Mouse (Mus musculus): ENCODE measurements around the gene Serpinf1. TPM values are rescaled to one million over a fixed set of nuclear protein-coding genes. Genes with fewer than 3 reads are reported as not detected.

Serpinf1 gene
- polyA plus RNA-seq, 1 experiment from 2014 or later: 34.7 TPM

DNA sequence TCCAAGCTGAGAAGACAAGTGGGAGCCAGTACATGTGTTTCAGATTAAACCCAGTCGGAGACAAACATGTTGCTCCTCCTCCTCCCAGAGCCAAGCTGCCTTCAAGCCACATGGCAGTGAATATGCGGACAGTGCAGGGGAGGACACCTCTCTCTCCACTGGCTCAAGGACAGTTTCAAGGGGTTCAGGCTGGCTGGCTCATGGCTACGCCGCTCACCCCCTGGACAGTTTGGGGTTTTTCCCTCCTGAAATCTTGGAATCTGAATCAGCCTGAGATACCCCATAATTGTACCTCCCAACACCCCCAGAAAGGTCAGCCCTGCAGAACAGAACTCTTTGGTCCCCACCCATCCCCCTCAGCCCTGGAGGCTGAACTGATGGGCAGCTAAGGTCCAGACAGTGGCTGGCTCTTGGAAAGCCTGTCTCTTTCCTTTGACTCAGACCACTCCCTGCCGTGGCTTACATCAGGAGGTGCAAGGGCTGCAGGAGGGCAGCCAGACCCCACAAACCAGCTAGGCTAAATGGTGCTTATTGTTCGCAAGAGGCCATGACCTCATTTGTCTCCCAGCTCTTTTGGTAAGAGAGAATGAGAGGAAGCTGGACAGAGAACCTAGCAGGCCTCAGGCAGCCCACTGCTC lies 1.0 kb downstream of the Serpinf1 start:
- H3K27me3 ChIP-seq: no peaks in the 10 kb centered on the region
- H3K9ac ChIP-seq: no peak overlapping the region
- no peak overlapping the region for H3K27ac ChIP-seq
- H3K9me3 ChIP-seq (replicated peaks): no peaks in the 10 kb centered on the region
- peaks cover 16% of the 10 kb centered on the region for H3K4me1 ChIP-seq (replicated peaks)
- H3K36me3 ChIP-seq: no peaks in the 10 kb centered on the region
- WGBS: 46% methylated on average over 6 of the region's 6 CpGs
- peak overlapping the region; percentile 54 for H3K4me2 ChIP-seq
- peak overlapping the region; percentile 40 for H3K4me3 ChIP-seq
- no peak for ATAC-seq (replicated peaks; ENCODE audit: insufficient number of reproducible peaks, insufficient read depth, low FRiP score, low read depth)

- Histone ChIP-seq H3K9me3 (replicated peaks) (no peaks in the 10 kb centered on the region), H3K27ac (no peak overlapping the region), H3K4me1 (replicated peaks) (peaks cover 16% of the 10 kb centered on the region), H3K27me3 (no peaks in the 10 kb centered on the region), H3K4me3 (no peak overlapping the region), H3K9ac (no peak overlapping the region), H3K4me2 (0 out of 2 replicates have a peak overlapping the region, but pooled peaks have one; percentile 54), H3K36me3 (no peaks in the 10 kb centered on the region)
- ATAC-seq (replicated peaks; ENCODE audit: insufficient number of reproducible peaks, insufficient read depth, low FRiP score, low read depth): no peak
- WGBS: 46% methylated on average over 5 of the region's 5 CpGs
Observed at GRCm38 (mm10) chr11:75420810-75421374, 1.6 kb downstream of the Serpinf1 start.

DNA sequence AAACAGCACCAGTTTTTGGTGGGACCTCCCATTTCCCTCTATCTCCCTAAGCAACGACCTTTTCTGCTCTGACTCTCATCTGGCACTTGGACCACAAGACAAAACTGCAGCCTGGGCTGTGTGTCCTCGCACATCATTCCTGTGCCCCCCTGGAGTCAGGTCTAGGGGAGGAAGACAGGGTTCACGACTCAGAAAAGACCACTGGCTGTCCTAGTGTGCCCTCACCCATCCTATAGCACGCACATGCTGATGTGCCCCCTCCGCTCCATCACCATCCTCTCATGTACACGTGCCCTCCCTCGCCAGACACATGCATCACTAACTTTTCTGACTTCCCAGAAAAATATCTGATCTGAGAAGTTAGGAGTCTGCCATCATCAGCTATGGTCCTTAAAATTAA lies 2.5 kb downstream of the Serpinf1 start:
- no peak for ATAC-seq (replicated peaks; ENCODE audit: insufficient number of reproducible peaks, insufficient read depth, low FRiP score, low read depth)
- H3K4me3 ChIP-seq: no peak overlapping the region
- WGBS: 77% methylated on average over 7 of the region's 7 CpGs
- no peaks in the 10 kb centered on the region for H3K27me3 ChIP-seq
- no peak overlapping the region for H3K27ac ChIP-seq
- no peak overlapping the region for H3K9ac ChIP-seq
- H3K36me3 ChIP-seq: no peaks in the 10 kb centered on the region
- no peak overlapping the region for H3K4me2 ChIP-seq
- no peaks in the 10 kb centered on the region for H3K9me3 ChIP-seq (replicated peaks)
- peaks cover 18% of the 10 kb centered on the region for H3K4me1 ChIP-seq (replicated peaks)

- H3K4me2 ChIP-seq: no peak overlapping the region
- H3K4me1 ChIP-seq (replicated peaks): 0 out of 2 replicates have a peak, but pooled peaks cover 2% of the 10 kb centered on the region
- H3K9ac ChIP-seq: no peak overlapping the region
- H3K36me3 ChIP-seq: no peaks in the 10 kb centered on the region
- no peak for ATAC-seq (replicated peaks; ENCODE audit: insufficient number of reproducible peaks, insufficient read depth, low FRiP score, low read depth)
- H3K9me3 ChIP-seq (replicated peaks): no peaks in the 10 kb centered on the region
- WGBS: 72% methylated on average over 13 of the region's 13 CpGs
- no peak overlapping the region for H3K4me3 ChIP-seq
- no peaks in the 10 kb centered on the region for H3K27me3 ChIP-seq
- H3K27ac ChIP-seq: no peak overlapping the region
Observed at GRCm38 (mm10) chr11:75415994-75416393, 6.5 kb downstream of the Serpinf1 start.

GRCm38 (mm10) chr11:75415096-75415495 lies 7.4 kb downstream of the Serpinf1 start:
- ATAC-seq (replicated peaks; ENCODE audit: insufficient number of reproducible peaks, insufficient read depth, low FRiP score, low read depth): no peak
- WGBS: 42% methylated on average over 7 of the region's 7 CpGs

GRCm38 (mm10) chr11:75410591-75410990 lies 11.9 kb downstream of the Serpinf1 start:
- no peaks in the 10 kb centered on the region for H3K9me3 ChIP-seq (replicated peaks)
- H3K4me1 ChIP-seq (replicated peaks): 0 out of 2 replicates have a peak, but pooled peaks cover 2% of the 10 kb centered on the region
- WGBS: 84% methylated on average over 7 of the region's 7 CpGs
- H3K27me3 ChIP-seq: no peaks in the 10 kb centered on the region
- H3K9ac ChIP-seq: no peak overlapping the region
- H3K27ac ChIP-seq: no peak overlapping the region
- ATAC-seq (replicated peaks; ENCODE audit: insufficient number of reproducible peaks, insufficient read depth, low FRiP score, low read depth): no peak
- no peaks in the 10 kb centered on the region for H3K36me3 ChIP-seq
- no peak overlapping the region for H3K4me3 ChIP-seq
- H3K4me2 ChIP-seq: no peak overlapping the region

More at GRCm38 (mm10) chr11:75415096-75415495, 7.4 kb downstream of the Serpinf1 start:
- Histone ChIP-seq H3K9me3 (replicated peaks) (no peaks in the 10 kb centered on the region), H3K9ac (no peak overlapping the region), H3K4me2 (no peak overlapping the region), H3K27ac (no peak overlapping the region), H3K27me3 (no peaks in the 10 kb centered on the region), H3K36me3 (no peaks in the 10 kb centered on the region), H3K4me1 (replicated peaks) (0 out of 2 replicates have a peak, but pooled peaks cover 2% of the 10 kb centered on the region), H3K4me3 (no peak overlapping the region)

DNA sequence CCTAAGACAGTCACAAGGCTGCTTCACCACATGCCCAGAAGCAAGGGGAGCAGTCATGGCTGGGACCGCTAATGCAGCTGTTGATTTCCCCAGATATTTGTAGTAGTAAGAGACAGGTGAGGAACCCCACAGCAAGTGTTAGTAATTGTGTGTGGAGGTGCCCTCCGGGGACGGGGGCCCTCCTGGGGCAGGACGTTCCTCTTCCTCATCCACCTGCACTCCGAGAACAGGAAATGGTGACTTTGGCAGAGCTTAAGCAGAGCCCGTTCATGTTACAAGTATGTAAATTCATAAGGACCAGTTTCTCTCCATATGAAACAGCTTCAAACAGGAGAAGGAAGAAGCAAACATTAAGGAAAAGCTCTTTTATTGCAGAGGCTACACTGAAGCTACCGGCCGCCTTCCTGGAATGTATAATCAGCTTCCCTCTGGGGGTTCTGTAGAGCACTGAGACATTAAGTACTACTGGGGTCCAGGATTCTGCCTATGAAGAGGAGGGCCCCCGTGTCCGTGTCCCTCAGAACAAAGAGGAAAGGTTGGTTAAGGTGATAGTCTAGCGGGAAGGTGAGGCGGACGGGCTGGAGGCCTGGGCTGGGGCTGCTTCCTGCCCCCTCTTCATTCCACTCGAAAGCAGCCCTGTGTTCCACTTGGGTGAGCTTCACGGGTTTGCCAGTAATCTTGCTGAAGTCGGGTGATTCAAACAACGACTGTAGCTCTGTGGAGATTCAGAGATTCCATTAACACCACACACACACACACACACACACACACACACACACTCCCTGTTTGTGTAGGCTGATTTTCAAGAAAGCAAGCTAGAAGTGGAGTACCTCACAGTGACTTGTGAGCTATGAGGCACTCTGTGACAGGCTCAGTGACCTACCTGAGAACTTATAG lies 12.6 kb downstream of the Serpinf1 start:
- no peak overlapping the region for H3K4me3 ChIP-seq
- no peaks in the 10 kb centered on the region for H3K27me3 ChIP-seq
- no peak overlapping the region for H3K9ac ChIP-seq
- no peaks in the 10 kb centered on the region for H3K36me3 ChIP-seq
- no peaks in the 10 kb centered on the region for H3K9me3 ChIP-seq (replicated peaks)
- H3K27ac ChIP-seq: no peak overlapping the region
- no peaks in the 10 kb centered on the region for H3K4me1 ChIP-seq (replicated peaks)
- ATAC-seq (replicated peaks; ENCODE audit: insufficient number of reproducible peaks, insufficient read depth, low FRiP score, low read depth): no peak; the same call in 1 of the 2 replicates
- 68% methylated on average over 17 of the region's 17 CpGs for WGBS
- H3K4me2 ChIP-seq: no peak overlapping the region

- ATAC-seq (replicated peaks; ENCODE audit: insufficient number of reproducible peaks, insufficient read depth, low FRiP score, low read depth): no peak
- 48% methylated on average over 3 of the region's 3 CpGs for WGBS
- Histone ChIP-seq H3K27me3 (no peaks in the 10 kb centered on the region), H3K4me3 (no peak overlapping the region), H3K36me3 (no peaks in the 10 kb centered on the region), H3K4me1 (replicated peaks) (peaks cover 20% of the 10 kb centered on the region), H3K4me2 (no peak overlapping the region), H3K9ac (no peak overlapping the region), H3K9me3 (replicated peaks) (no peaks in the 10 kb centered on the region), H3K27ac (no peak overlapping the region)
Observed at GRCm38 (mm10) chr11:75406865-75407264, 15.6 kb downstream of the Serpinf1 start.

- Histone ChIP-seq H3K4me3 (no peak overlapping the region), H3K9ac (no peak overlapping the region), H3K27ac (no peak overlapping the region), H3K4me1 (replicated peaks) (peaks cover 20% of the 10 kb centered on the region), H3K27me3 (no peaks in the 10 kb centered on the region), H3K36me3 (no peaks in the 10 kb centered on the region), H3K9me3 (replicated peaks) (no peaks in the 10 kb centered on the region), H3K4me2 (no peak overlapping the region)
- WGBS: 45% methylated on average over 4 of the region's 4 CpGs
- no peak for ATAC-seq (replicated peaks; ENCODE audit: insufficient number of reproducible peaks, insufficient read depth, low FRiP score, low read depth)
Observed at GRCm38 (mm10) chr11:75406104-75406503, 16.4 kb downstream of the Serpinf1 start.

GRCm38 (mm10) chr11:75404801-75405200 lies 17.7 kb downstream of the Serpinf1 start:
- Histone ChIP-seq H3K9ac (no peak overlapping the region), H3K27ac (no peak overlapping the region), H3K4me3 (no peak overlapping the region), H3K9me3 (replicated peaks) (no peaks in the 10 kb centered on the region), H3K36me3 (0 out of 2 replicates have a peak, but pooled peaks cover 3% of the 10 kb centered on the region), H3K4me2 (no peak overlapping the region), H3K27me3 (no peaks in the 10 kb centered on the region), H3K4me1 (replicated peaks) (peaks cover 20% of the 10 kb centered on the region)
- WGBS: 90% methylated on average over 6 of the region's 6 CpGs
- ATAC-seq (replicated peaks; ENCODE audit: insufficient number of reproducible peaks, insufficient read depth, low FRiP score, low read depth): no peak

- Histone ChIP-seq H3K4me3 (no peak overlapping the region), H3K9me3 (replicated peaks) (no peaks in the 10 kb centered on the region), H3K4me1 (replicated peaks) (peaks cover 20% of the 10 kb centered on the region), H3K9ac (no peak overlapping the region), H3K36me3 (0 out of 2 replicates have a peak, but pooled peaks cover 3% of the 10 kb centered on the region), H3K27ac (peak overlapping the region; percentile 41), H3K27me3 (no peaks in the 10 kb centered on the region), H3K4me2 (no peak overlapping the region)
- ATAC-seq (replicated peaks; ENCODE audit: insufficient number of reproducible peaks, insufficient read depth, low FRiP score, low read depth): no peak
- 65% methylated on average over 6 of the region's 6 CpGs for WGBS
Observed at GRCm38 (mm10) chr11:75403301-75404052, 19.0 kb downstream of the Serpinf1 start.
